Mouse (Mus musculus) ovary, postnatal 10 days (tissue): ENCODE results near the gene Kat6b.
"Not testable (repeated sequence)": the region's sequence is repeated elsewhere in the genome, so short reads cannot be mapped to it uniquely, and the experiment has no call there.

ENCODE experiments used
- DNase-seq: peaks from one replicate; pipeline ENCODE4 v3.0.0; 2022; ENCODE audit warnings: low spot score

The Kat6b gene

GRCm38 (mm10) chr14:21662465-21663142 is 181.4 kb downstream of the Kat6b start:
- no peak for DNase-seq

- DNase-seq = no peak
Measured at GRCm38 (mm10) chr14:21669218-21669617, 188.0 kb downstream of the Kat6b start.

- DNase-seq = no peak
Measured at GRCm38 (mm10) chr14:21669633-21670421, 188.6 kb downstream of the Kat6b start.

GRCm38 (mm10) chr14:21670422-21671006 is 189.3 kb downstream of the Kat6b start:
- DNase-seq = not testable (repeated sequence)

- no peak for DNase-seq
Measured at GRCm38 (mm10) chr14:21673100-21673499, 191.9 kb downstream of the Kat6b start.

GRCm38 (mm10) chr14:21674471-21674870 is 193.2 kb downstream of the Kat6b start:
- no peak for DNase-seq

- no peak for DNase-seq
Measured at GRCm38 (mm10) chr14:21676223-21676622, 195.0 kb downstream of the Kat6b start.

GRCm38 (mm10) chr14:21678509-21679285 is 197.5 kb downstream of the Kat6b start:
- no peak for DNase-seq

- no peak for DNase-seq
Measured at GRCm38 (mm10) chr14:21679631-21680201, 198.5 kb downstream of the Kat6b start.

- no peak for DNase-seq
Measured at GRCm38 (mm10) chr14:21682681-21683129, 201.5 kb downstream of the Kat6b start.

- DNase-seq = no peak
Measured at GRCm38 (mm10) chr14:21683834-21684233, 202.6 kb downstream of the Kat6b start.

GRCm38 (mm10) chr14:21685411-21686146 is 204.3 kb downstream of the Kat6b start:
- DNase-seq = no peak

- no peak for DNase-seq
Measured at GRCm38 (mm10) chr14:21686376-21687279, 205.4 kb downstream of the Kat6b start.

- no peak for DNase-seq
Measured at GRCm38 (mm10) chr14:21691070-21691469, 209.8 kb downstream of the Kat6b start.

- no peak for DNase-seq
Measured at GRCm38 (mm10) chr14:21695020-21695419, 213.8 kb downstream of the Kat6b start.

- no peak for DNase-seq
Measured at GRCm38 (mm10) chr14:21696186-21696830, 215.1 kb downstream of the Kat6b start.

- DNase-seq = no peak
Measured at GRCm38 (mm10) chr14:21702691-21703090, 221.5 kb downstream of the Kat6b start.

- no peak for DNase-seq
Measured at GRCm38 (mm10) chr14:21703255-21703654, 222.0 kb downstream of the Kat6b start.

- no peak for DNase-seq
Measured at GRCm38 (mm10) chr14:21705462-21705861, 224.2 kb downstream of the Kat6b start.
